Mouse (Mus musculus) adrenal gland (tissue): ENCODE data around the gene Acoxl.
"Not testable (repeated sequence)": the region's sequence is repeated elsewhere in the genome, so short reads cannot be mapped to it uniquely, and the experiment has no call there.

Source experiments
- intact Hi-C: fragments of 180-260 bp; cut with DNase I; formaldehyde crosslinking; loops from one replicate; pipeline ENCODE4 v1.15.1; 2025

Gene Acoxl

GRCm38 (mm10) chr2:128072944-128073343, 234.3 kb downstream of the Acoxl start:
- intact Hi-C loops: no loop called here

GRCm38 (mm10) chr2:128073603-128074002, 234.9 kb downstream of the Acoxl start:
- intact Hi-C loops: no loop called here

- intact Hi-C loops: no loop called here
These were observed 238.3 kb downstream of the Acoxl start for GRCm38 (mm10) chr2:128076936-128077335.

GRCm38 (mm10) chr2:128078859-128079258, 240.2 kb downstream of the Acoxl start:
- intact Hi-C loops: no loop called here

- intact Hi-C loops: no loop called here
These were observed 240.6 kb downstream of the Acoxl start for GRCm38 (mm10) chr2:128079316-128079715.

GRCm38 (mm10) chr2:128083844-128084243, 245.2 kb downstream of the Acoxl start:
- intact Hi-C loops: no loop called here

- intact Hi-C loops: no loop called here
These were observed 245.9 kb downstream of the Acoxl start for GRCm38 (mm10) chr2:128084607-128085006.

GRCm38 (mm10) chr2:128085481-128085880, 246.8 kb downstream of the Acoxl start:
- intact Hi-C loops: no loop called here

- intact Hi-C loops: no loop called here
These were observed 247.7 kb downstream of the Acoxl start for GRCm38 (mm10) chr2:128086301-128086886.

GRCm38 (mm10) chr2:128086996-128087526, 248.4 kb downstream of the Acoxl start:
- intact Hi-C loops: no loop called here

- intact Hi-C loops: no loop called here
These were observed 249.3 kb downstream of the Acoxl start for GRCm38 (mm10) chr2:128087798-128088545.

GRCm38 (mm10) chr2:128090283-128090885, 251.7 kb downstream of the Acoxl start:
- intact Hi-C loops: no loop called here

- intact Hi-C loops: no loop called here
These were observed 253.0 kb downstream of the Acoxl start for GRCm38 (mm10) chr2:128091431-128092369.

GRCm38 (mm10) chr2:128092451-128092850, 253.8 kb downstream of the Acoxl start:
- intact Hi-C loops: no loop called here

GRCm38 (mm10) chr2:128094196-128094595, 255.5 kb downstream of the Acoxl start:
- intact Hi-C loops: no loop called here

GRCm38 (mm10) chr2:128094602-128095001, 255.9 kb downstream of the Acoxl start:
- intact Hi-C loops: no loop called here

GRCm38 (mm10) chr2:128095270-128095669, 256.6 kb downstream of the Acoxl start:
- intact Hi-C loops: no loop called here

GRCm38 (mm10) chr2:128096070-128096469, 257.4 kb downstream of the Acoxl start:
- intact Hi-C loops: no loop called here

- intact Hi-C loops: not testable (repeated sequence)
These were observed 259.4 kb downstream of the Acoxl start for GRCm38 (mm10) chr2:128098118-128098517.

GRCm38 (mm10) chr2:128102086-128102485, 263.4 kb downstream of the Acoxl start:
- intact Hi-C loops: no loop called here

- intact Hi-C loops: no loop called here
These were observed 266.1 kb downstream of the Acoxl start for GRCm38 (mm10) chr2:128104815-128105214.
